ENCODE assay signal across 12 mouse cellular contexts in the genomic region with DNA sequence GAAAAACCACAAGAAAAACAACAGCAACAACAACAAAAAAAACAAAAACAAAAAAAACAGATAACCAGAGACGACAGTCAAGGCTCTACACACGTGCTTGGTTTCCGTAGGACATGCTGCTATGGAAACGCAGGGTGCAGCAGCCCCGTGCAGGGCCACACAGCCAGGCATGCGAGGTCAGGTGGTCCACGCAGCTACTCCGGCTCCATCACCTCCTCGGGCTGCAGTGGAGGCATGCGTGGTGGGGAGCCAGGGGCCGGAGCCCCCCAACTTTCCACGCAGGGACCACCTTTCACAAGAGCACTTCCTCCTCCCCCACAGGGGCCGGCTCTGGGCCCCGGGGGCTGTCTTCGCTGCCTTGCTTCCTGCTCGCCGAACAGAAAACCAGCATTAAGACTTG. TPM values are rescaled to one million over a fixed set of nuclear protein-coding genes. Genes with fewer than 3 reads are reported as not detected.
DNase-seq lines count a peak whose midpoint lies in the region; ATAC-seq and TF ChIP-seq lines count a peak whose summit lies in the region.
"Had no signal": no experiment of that assay in that cellular context is flagged by ENCODE, and none has a peak within 500 bp of the region (broad histone marks: within the 10 kb centered on the region; RNA-seq: fewer than 3 reads in every experiment).

No protein-coding gene starts in this region.

- peak overlapping the region; percentile 46 for H3K4me2 ChIP-seq in kidney, postnatal 0 days (ENCODE audit: low read length)
- peak overlapping the region; percentile 34 for H3K4me2 ChIP-seq in liver, embryonic 13.5 days

- peak overlapping the region; percentile 21 for H3K4me3 ChIP-seq in erythroblast, embryonic 14.5 days (replicated peaks)
- H3K4me3 ChIP-seq in kidney, postnatal 0 days (replicated peaks; ENCODE audit: low read depth, low read length) = peak overlapping the region; percentile 7; the same call in 1 of the 2 replicates
- peak overlapping the region; percentile 1; the same call in 1 of the 2 replicates for H3K4me3 ChIP-seq in liver, embryonic 13.5 days (replicated peaks)
- H3K4me3 ChIP-seq: megakaryocyte, embryonic 14.5 days had no signal

- DNase-seq in kidney, postnatal 0 days (ENCODE audit: low spot score) = no peak
- no peak for DNase-seq in kidney, adult 18-20 months
- no peak for DNase-seq in liver, embryonic 13.5 days
- peak; percentile 60 for DNase-seq in thymus, postnatal 25 days
- DNase-seq in left cerebral cortex, adult 9 months (ENCODE audit: low spot score in 2 of 2) = no peak
- DNase-seq: cerebellum, postnatal 36 days; kidney, postnatal 36 days had no signal

- 33% methylated on average over 17 of the region's 17 CpGs for WGBS in kidney, postnatal 0 days
- 30% methylated on average over 17 of the region's 17 CpGs for WGBS in liver, embryonic 13.5 days (ENCODE audit: insufficient replicate concordance)

- ATAC-seq in erythroblast, adult 5-6 weeks (replicated peaks; ENCODE audit: low FRiP score, poor library complexity, severe bottlenecking) = no peak
- ATAC-seq in kidney, postnatal 0 days (replicated peaks; ENCODE audit: low FRiP score, low read depth) = 0 out of 2 replicates have a peak, but pooled peaks have one; percentile 47
- no peak for ATAC-seq in liver, embryonic 13.5 days (ENCODE audit: low read depth)
- ATAC-seq in erythroid progenitor cell, adult 5-6 weeks (replicated peaks; ENCODE audit: low FRiP score, poor library complexity, severe bottlenecking) = no peak
- ATAC-seq: forebrain, embryonic 16.5 days had no signal

- H3K27ac ChIP-seq in kidney, postnatal 0 days = no peak overlapping the region
- H3K27ac ChIP-seq in liver, embryonic 13.5 days = no peak overlapping the region

- H3K36me3 ChIP-seq in erythroblast, embryonic 14.5 days (ENCODE audit: control insufficient read depth) = peaks cover 27% of the 10 kb centered on the region
- H3K36me3 ChIP-seq in kidney, postnatal 0 days (ENCODE audit: insufficient read depth, low read length) = 0 out of 2 replicates have a peak, but pooled peaks cover 4% of the 10 kb centered on the region
- no peaks in the 10 kb centered on the region for H3K36me3 ChIP-seq in liver, embryonic 13.5 days

- no peak for TF ChIP-seq CTCF in kidney, postnatal 0 days (IDR thresholded peaks at IDR 0.05; ENCODE audit: low read depth)

- H3K9me3 ChIP-seq in erythroblast, embryonic 14.5 days (ENCODE audit: control insufficient read depth, low read length) = no peaks in the 10 kb centered on the region
- no peaks in the 10 kb centered on the region for H3K9me3 ChIP-seq in kidney, postnatal 0 days (replicated peaks; ENCODE audit: low read length)
- no peaks in the 10 kb centered on the region for H3K9me3 ChIP-seq in liver, embryonic 13.5 days (replicated peaks)
- H3K9me3 ChIP-seq: megakaryocyte, embryonic 14.5 days had no signal

- H3K27me3 ChIP-seq in erythroblast, embryonic 14.5 days (ENCODE audit: control insufficient read depth) = no peaks in the 10 kb centered on the region
- no peaks in the 10 kb centered on the region for H3K27me3 ChIP-seq in kidney, postnatal 0 days (ENCODE audit: insufficient read depth, low read length)
- H3K27me3 ChIP-seq in liver, embryonic 13.5 days = no peaks in the 10 kb centered on the region
- H3K27me3 ChIP-seq: megakaryocyte, embryonic 14.5 days had no signal

- H3K9ac ChIP-seq in kidney, postnatal 0 days (ENCODE audit: low read depth, low read length) = no peak overlapping the region
- H3K9ac ChIP-seq in liver, embryonic 13.5 days = 0 out of 2 replicates have a peak overlapping the region, but pooled peaks have one; percentile 35

- H3K4me1 ChIP-seq in erythroblast, embryonic 14.5 days (ENCODE audit: control insufficient read depth) = peaks cover 20% of the 10 kb centered on the region
- peaks cover 19% of the 10 kb centered on the region for H3K4me1 ChIP-seq in kidney, postnatal 0 days (replicated peaks; ENCODE audit: insufficient read depth, low read length)
- H3K4me1 ChIP-seq in liver, embryonic 13.5 days (replicated peaks) = peaks cover 47% of the 10 kb centered on the region

RNA-seq across cellular contexts. Expression of gene P2rx4, which starts 26.5 kb away (rescaled TPM):
- 0.03 and 0.24 TPM in 2 replicates for polyA plus RNA-seq in erythroblast, embryonic 14.5 days (2012)
- 7.9 and 20.8 TPM in 2 replicates for total RNA-seq in erythroblast, adult 5-6 weeks (2015; ENCODE audit: low replicate concordance)
- total RNA-seq in erythroblast, adult 5-6 weeks (2017; ENCODE audit: low replicate concordance) = 5.0 and 8.6 TPM in 2 replicates
- polyA plus RNA-seq in kidney, postnatal 0 days (2015; fragmentation: Nextera tagmentation; extraction: Ambion mirVana) = 33.7 and 39.6 TPM in 2 replicates
- polyA plus RNA-seq in liver, embryonic 13.5 days (2015; fragmentation: Nextera tagmentation; extraction: Ambion mirVana) = 29.0 and 33.0 TPM in 2 replicates
- total RNA-seq in erythroid progenitor cell, adult 5-6 weeks (2015; ENCODE audit: low replicate concordance) = 8.4 and 20.5 TPM in 2 replicates
- total RNA-seq in erythroid progenitor cell, adult 5-6 weeks (2017; ENCODE audit: low replicate concordance) = 4.6 and 5.1 TPM in 2 replicates

RNA-seq across cellular contexts. Expression of gene Camkk2, which starts 45.3 kb away (rescaled TPM):
- polyA plus RNA-seq in erythroblast, embryonic 14.5 days (2012) = 2.1 and 2.4 TPM in 2 replicates
- 10.9 and 24.0 TPM in 2 replicates for total RNA-seq in erythroblast, adult 5-6 weeks (2015; ENCODE audit: low replicate concordance)
- total RNA-seq in erythroblast, adult 5-6 weeks (2017; ENCODE audit: low replicate concordance) = 12.8 and 21.6 TPM in 2 replicates
- polyA plus RNA-seq in kidney, postnatal 0 days (2015; fragmentation: Nextera tagmentation; extraction: Ambion mirVana) = 38.9 and 43.1 TPM in 2 replicates
- 9.6 and 11.5 TPM in 2 replicates for polyA plus RNA-seq in liver, embryonic 13.5 days (2015; fragmentation: Nextera tagmentation; extraction: Ambion mirVana)
- total RNA-seq in erythroid progenitor cell, adult 5-6 weeks (2015; ENCODE audit: low replicate concordance) = 23.9 and 25.2 TPM in 2 replicates
- total RNA-seq in erythroid progenitor cell, adult 5-6 weeks (2017; ENCODE audit: low replicate concordance) = 27.9 and 38.0 TPM in 2 replicates

Comparison
In these comparisons a context has a peak if more than half of its experiments do, and no peak if none do; other contexts are left out.
1. RNA of gene P2rx4, which starts 26.5 kb away (polyA plus RNA-seq): 33.7 to 39.6 TPM in kidney, postnatal 0 days and 29.0 to 33.0 TPM in liver, embryonic 13.5 days; 0.03 to 0.24 TPM in erythroblast, embryonic 14.5 days; every median in the first group is over 10 times any median in the second.
2. Peak in every context shown above with its lines, with median percentiles within 50 percentile points of each other: H3K4me3 ChIP-seq.